Mouse (Mus musculus): Measurements from ENCODE around the gene Rps8.

The Rps8 gene

GRCm38 (mm10) chr4:117125910-117126674 is 30.0 kb downstream of the Rps8 start:
- in situ Hi-C loops (cut with MboI, MseI), result loop anchor here (25.0 kb wide), 1 partner anchor 1289 kb away; the partner anchor contains the start of genes Mknk1 and Mob3c

- in situ Hi-C loops (cut with MboI, MseI), result loop anchor here (25.0 kb wide), 1 partner anchor 1288 kb away; the partner anchor contains the start of genes Mknk1 and Mob3c
Measured at GRCm38 (mm10) chr4:117125348-117125909, 30.6 kb downstream of the Rps8 start, which contains the start of gene Btbd19. Gene Btbd19 (minus strand): TSS chr4:117125725.

GRCm38 (mm10) chr4:117124518-117125347 is 31.3 kb downstream of the Rps8 start:
- in situ Hi-C loops (cut with MboI, MseI), result loop anchor here (25.0 kb wide), 1 partner anchor 1287 kb away; the partner anchor contains the start of genes Mknk1 and Mob3c

GRCm38 (mm10) chr4:117124218-117124517 is 31.9 kb downstream of the Rps8 start:
- in situ Hi-C loops (cut with MboI, MseI), result no loop called here

GRCm38 (mm10) chr4:117123546-117124217 is 32.4 kb downstream of the Rps8 start:
- in situ Hi-C loops (cut with MboI, MseI), result no loop called here

GRCm38 (mm10) chr4:117122209-117122608 is 33.8 kb downstream of the Rps8 start:
- in situ Hi-C loops (cut with MboI, MseI), result no loop called here

- in situ Hi-C loops (cut with MboI, MseI), result no loop called here
Measured at GRCm38 (mm10) chr4:117120445-117121414, 35.3 kb downstream of the Rps8 start.

- in situ Hi-C loops (cut with MboI, MseI), result no loop called here
Measured at GRCm38 (mm10) chr4:117120052-117120444, 36.0 kb downstream of the Rps8 start.

GRCm38 (mm10) chr4:117119636-117120035 is 36.4 kb downstream of the Rps8 start:
- in situ Hi-C loops (cut with MboI, MseI), result no loop called here

- in situ Hi-C loops (cut with MboI, MseI), result no loop called here
Measured at GRCm38 (mm10) chr4:117117931-117118330, 38.1 kb downstream of the Rps8 start.

- in situ Hi-C loops (cut with MboI, MseI), result no loop called here
Measured at GRCm38 (mm10) chr4:117115592-117115991, 40.5 kb downstream of the Rps8 start.

GRCm38 (mm10) chr4:117113237-117113636 is 42.8 kb downstream of the Rps8 start:
- in situ Hi-C loops (cut with MboI, MseI), result no loop called here

GRCm38 (mm10) chr4:117110985-117111384 is 45.1 kb downstream of the Rps8 start:
- in situ Hi-C loops (cut with MboI, MseI), result no loop called here

GRCm38 (mm10) chr4:117110249-117110648 is 45.8 kb downstream of the Rps8 start:
- in situ Hi-C loops (cut with MboI, MseI), result no loop called here

GRCm38 (mm10) chr4:117109330-117109729 is 46.7 kb downstream of the Rps8 start:
- in situ Hi-C loops (cut with MboI, MseI), result no loop called here

- in situ Hi-C loops (cut with MboI, MseI), result no loop called here
Measured at GRCm38 (mm10) chr4:117108524-117108849, 47.6 kb downstream of the Rps8 start.

- in situ Hi-C loops (cut with MboI, MseI), result no loop called here
Measured at GRCm38 (mm10) chr4:117107813-117108523, 48.1 kb downstream of the Rps8 start.

- in situ Hi-C loops (cut with MboI, MseI), result no loop called here
Measured at GRCm38 (mm10) chr4:117105127-117105526, 50.9 kb downstream of the Rps8 start.

GRCm38 (mm10) chr4:117104672-117105071 is 51.4 kb downstream of the Rps8 start:
- in situ Hi-C loops (cut with MboI, MseI), result no loop called here

All from T-helper 1 cell (primary cell).